Mouse (Mus musculus): Measurements from ENCODE around the gene Ppef2. TPM values are rescaled to one million over a fixed set of nuclear protein-coding genes. Genes with fewer than 3 reads are reported as not detected.

The Ppef2 gene
- 0.22 and 0.72 TPM in 2 replicates for polyA plus RNA-seq (2015; fragmentation: Nextera tagmentation; extraction: Ambion mirVana)

GRCm38 (mm10) chr5:92256218-92256617, at the start of gene Ppef2:
Gene Ppef2, minus strand, starts transcription at chr5:92256278.

GRCm38 (mm10) chr5:92277437-92278394, 21.6 kb upstream of the Ppef2 start, which contains the start of gene Naaa:
Gene Naaa, minus strand, starts transcription at chr5:92278170.

GRCm38 (mm10) chr5:92215308-92215707, 40.8 kb downstream of the Ppef2 start, which contains the start of gene U90926:
Gene U90926, minus strand, starts transcription at chr5:92215408.

Other genes starting within 250 kb of the Ppef2 start
- gene Cdkl2, start 212.4 kb downstream of the Ppef2 start, polyA plus RNA-seq (2015; fragmentation: Nextera tagmentation; extraction: Ambion mirVana) = 4.5 and 6.7 TPM in 2 replicates
- 109 and 148 TPM in 2 replicates for gene G3bp2, start 172.6 kb downstream of the Ppef2 start, polyA plus RNA-seq (2015; fragmentation: Nextera tagmentation; extraction: Ambion mirVana)
- 24.2 and 35.8 TPM in 2 replicates for gene Uso1, start 118.3 kb downstream of the Ppef2 start, polyA plus RNA-seq (2015; fragmentation: Nextera tagmentation; extraction: Ambion mirVana)
- gene U90926, start 40.9 kb downstream of the Ppef2 start, polyA plus RNA-seq (2015; fragmentation: Nextera tagmentation; extraction: Ambion mirVana) = 2.1 and 3.9 TPM in 2 replicates
- 13.4 and 14.1 TPM in 2 replicates for gene Naaa, start 21.9 kb upstream of the Ppef2 start, polyA plus RNA-seq (2015; fragmentation: Nextera tagmentation; extraction: Ambion mirVana)
- 15.0 and 25.5 TPM in 2 replicates for gene Sdad1, start 54.2 kb upstream of the Ppef2 start, polyA plus RNA-seq (2015; fragmentation: Nextera tagmentation; extraction: Ambion mirVana)
- gene Cxcl9, start 71.8 kb upstream of the Ppef2 start, polyA plus RNA-seq (2015; fragmentation: Nextera tagmentation; extraction: Ambion mirVana) = 0.18 and 0.41 TPM in 2 replicates
- 15.8 and 21.7 TPM in 2 replicates for gene Art3, start 75.5 kb upstream of the Ppef2 start, polyA plus RNA-seq (2015; fragmentation: Nextera tagmentation; extraction: Ambion mirVana)
- gene Cxcl10, start 92.6 kb upstream of the Ppef2 start, polyA plus RNA-seq (2015; fragmentation: Nextera tagmentation; extraction: Ambion mirVana) = 2.0 and 3.3 TPM in 2 replicates
- 15.4 and 22.5 TPM in 2 replicates for gene Nup54, start 178.9 kb upstream of the Ppef2 start, polyA plus RNA-seq (2015; fragmentation: Nextera tagmentation; extraction: Ambion mirVana)

Measured in adrenal gland, postnatal 0 days (tissue).